Mouse (Mus musculus) C2C12 (cell line): ENCODE data around the gene Mctp1.

Experiments
- CTCF ChIP-seq: IDR thresholded peaks from one replicate; pipeline ENCODE4 v1.5.1; 2011; ENCODE audit not compliant: control insufficient read depth, insufficient read depth, insufficient read length
- MYOD1 ChIP-seq: IDR thresholded peaks from one replicate; pipeline ENCODE4 v1.6.1; 2011; ENCODE audit warnings: low read depth; ENCODE audit not compliant: control insufficient read depth, insufficient read length

DNA sequence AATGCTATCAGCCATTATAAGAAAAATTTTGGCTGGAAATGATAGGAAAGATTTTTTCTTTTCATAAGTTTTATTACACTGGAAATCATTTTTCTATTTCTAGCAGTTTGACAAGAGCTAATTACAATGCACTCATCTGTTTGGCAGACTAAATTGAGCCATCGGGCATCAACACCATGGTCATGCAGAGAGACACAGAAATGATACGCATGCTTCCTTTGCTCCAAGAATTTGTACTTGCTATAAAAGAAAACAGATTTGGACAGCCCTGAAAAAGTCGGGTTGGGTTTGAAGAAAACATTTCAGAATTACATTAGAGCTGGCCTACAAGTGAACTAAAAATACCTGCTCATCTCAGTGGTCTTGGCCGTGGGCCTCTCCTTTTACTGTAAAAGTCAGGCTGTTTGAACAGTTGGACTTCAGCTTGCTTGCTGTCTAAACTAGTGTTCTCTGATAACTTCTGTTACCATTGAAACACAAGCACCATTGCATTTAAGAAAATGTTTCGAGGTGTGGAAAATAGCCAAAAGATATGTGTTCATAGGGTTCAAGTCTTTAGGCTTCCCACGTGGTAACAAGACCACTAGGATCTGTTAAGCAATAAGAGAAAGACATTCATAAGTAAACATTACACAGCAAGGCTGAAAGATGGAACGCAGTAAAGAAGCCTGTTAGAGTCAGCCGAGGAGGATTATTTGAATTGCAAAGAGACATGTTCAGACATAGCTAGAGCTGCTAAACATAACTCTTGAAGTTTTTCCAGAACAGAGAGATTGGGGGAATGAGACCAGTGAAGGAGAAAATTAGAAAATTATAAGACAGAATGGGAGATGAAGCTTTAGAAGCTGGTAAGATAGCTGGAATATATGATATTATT is 493.8 kb downstream of the Mctp1 start:
- TF ChIP-seq MYOD1 (no peak), CTCF (no peak)
